Mouse (Mus musculus): ENCODE measurements around the gene Mn1. TPM values are rescaled to one million over a fixed set of nuclear protein-coding genes. Genes with fewer than 3 reads are reported as not detected.

Gene Mn1
- polyA plus RNA-seq, 1 experiment = 14.8 TPM

DNA sequence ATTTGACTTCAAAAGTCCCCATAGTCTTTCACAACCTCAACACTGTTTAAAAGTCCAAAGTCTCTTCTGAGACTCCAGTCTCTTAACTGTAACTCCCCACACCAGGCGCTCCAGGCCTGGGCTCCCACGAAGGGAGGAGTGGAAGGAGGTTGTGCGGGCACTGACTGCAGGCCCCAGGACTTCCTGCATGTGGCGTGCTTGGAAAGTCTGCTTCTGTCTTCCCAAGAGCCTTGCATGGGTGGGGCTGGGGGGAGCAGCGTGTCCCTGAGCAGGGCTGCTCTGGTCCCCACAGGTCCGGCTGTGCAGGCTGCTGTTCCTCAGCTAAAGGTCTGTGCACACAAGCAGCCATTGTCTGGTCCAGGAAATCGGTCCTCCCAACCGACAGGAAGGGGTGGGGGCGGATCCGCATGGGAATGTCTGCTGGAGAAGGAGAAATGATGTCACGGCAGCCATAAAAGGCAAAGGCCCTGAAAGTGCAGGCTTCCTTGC lies 48.7 kb downstream of the Mn1 start:
- Histone ChIP-seq H3K4me3 (ENCODE audit: insufficient read depth, low read length) (no peak overlapping the region), H3K27ac (ENCODE audit: insufficient read depth, low read length) (0 out of 2 replicates have a peak overlapping the region, but pooled peaks have one; percentile 37), H3K4me1 (ENCODE audit: control insufficient read depth, insufficient read depth, low read length) (peaks cover 2% of the 10 kb centered on the region)
- TF ChIP-seq POLR2A (IDR thresholded peaks at IDR 0.05; ENCODE audit: extremely low read depth, insufficient read depth, low read length) (no peak), CTCF (IDR thresholded peaks at IDR 0.05; ENCODE audit: extremely low read depth, insufficient read depth, low read length) (no peak)

GRCm38 (mm10) chr5:111466429-111466828 lies 49.3 kb downstream of the Mn1 start:
- peaks cover 3% of the 10 kb centered on the region for H3K4me1 ChIP-seq (ENCODE audit: control insufficient read depth, insufficient read depth, low read length)
- TF ChIP-seq CTCF (IDR thresholded peaks at IDR 0.05; ENCODE audit: extremely low read depth, insufficient read depth, low read length) (no peak), POLR2A (IDR thresholded peaks at IDR 0.05; ENCODE audit: extremely low read depth, insufficient read depth, low read length) (no peak)
- H3K27ac ChIP-seq (ENCODE audit: insufficient read depth, low read length) = no peak overlapping the region
- no peak overlapping the region for H3K4me3 ChIP-seq (ENCODE audit: insufficient read depth, low read length)

- Histone ChIP-seq H3K27ac (ENCODE audit: insufficient read depth, low read length) (no peak overlapping the region), H3K4me1 (ENCODE audit: control insufficient read depth, insufficient read depth, low read length) (peaks cover 7% of the 10 kb centered on the region), H3K4me3 (ENCODE audit: insufficient read depth, low read length) (no peak overlapping the region)
- TF ChIP-seq CTCF (IDR thresholded peaks at IDR 0.05; ENCODE audit: extremely low read depth, insufficient read depth, low read length) = no peak
- TF ChIP-seq POLR2A (IDR thresholded peaks at IDR 0.05; ENCODE audit: extremely low read depth, insufficient read depth, low read length) = no peak
Observed at GRCm38 (mm10) chr5:111467699-111468098, 50.5 kb downstream of the Mn1 start.

DNA sequence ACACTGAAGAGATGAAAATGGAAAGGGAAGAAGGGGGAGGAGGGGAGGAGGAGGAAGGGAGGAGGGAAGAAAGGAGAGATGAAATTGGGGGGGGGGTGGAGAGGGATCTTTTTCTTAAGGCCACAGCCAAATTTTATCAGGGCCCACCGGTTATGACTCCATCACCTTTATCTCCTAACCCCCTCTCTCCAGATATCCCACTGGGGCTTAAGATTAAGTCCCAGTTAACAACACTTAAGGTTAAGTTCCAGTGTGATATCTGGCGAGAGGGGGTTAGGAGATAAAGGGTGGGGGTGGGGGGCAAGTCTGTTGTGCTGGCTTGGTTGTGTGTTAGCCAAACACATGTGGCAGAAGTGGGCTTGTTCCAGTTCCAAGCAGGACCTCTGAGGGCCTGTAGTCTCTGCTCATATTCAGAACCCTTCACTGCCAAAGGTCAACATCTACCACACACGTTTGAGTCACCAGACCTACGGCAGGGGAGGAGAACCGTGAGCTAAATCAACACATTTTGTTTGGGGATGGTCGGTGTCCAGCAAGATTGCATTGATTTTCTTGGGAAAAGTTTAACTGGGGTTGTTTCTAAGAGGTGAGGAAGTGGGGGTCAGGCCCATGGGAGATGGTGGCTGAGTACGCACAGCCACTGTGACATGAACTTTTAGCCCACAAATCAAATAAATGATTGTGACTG lies 52.2 kb downstream of the Mn1 start:
- TF ChIP-seq POLR2A (IDR thresholded peaks at IDR 0.05; ENCODE audit: extremely low read depth, insufficient read depth, low read length) = no peak
- no peak for TF ChIP-seq CTCF (IDR thresholded peaks at IDR 0.05; ENCODE audit: extremely low read depth, insufficient read depth, low read length)
- no peak overlapping the region for H3K4me3 ChIP-seq (ENCODE audit: insufficient read depth, low read length)
- no peak overlapping the region for H3K27ac ChIP-seq (ENCODE audit: insufficient read depth, low read length)
- H3K4me1 ChIP-seq (ENCODE audit: control insufficient read depth, insufficient read depth, low read length) = peaks cover 13% of the 10 kb centered on the region

DNA sequence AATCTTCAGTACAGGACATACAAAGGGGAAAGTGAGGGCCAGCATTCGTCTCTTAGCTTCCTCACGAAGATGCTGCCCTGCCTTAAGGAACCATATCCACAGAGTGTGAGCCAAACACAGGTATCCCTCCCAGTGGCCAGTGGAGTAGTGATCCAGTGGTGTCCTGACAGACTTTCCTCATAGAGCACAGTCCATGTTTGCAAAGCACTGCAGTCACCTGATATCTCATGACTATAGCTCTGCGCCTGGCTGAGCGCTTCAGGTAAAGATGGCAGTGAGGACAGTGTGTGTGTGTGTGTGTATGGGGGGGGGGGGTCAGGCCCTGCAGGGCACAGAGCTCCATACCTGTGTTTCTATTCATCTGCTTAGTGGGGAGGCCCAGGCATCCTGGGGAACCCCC lies 53.7 kb downstream of the Mn1 start:
- TF ChIP-seq CTCF (IDR thresholded peaks at IDR 0.05; ENCODE audit: extremely low read depth, insufficient read depth, low read length) = no peak
- TF ChIP-seq POLR2A (IDR thresholded peaks at IDR 0.05; ENCODE audit: extremely low read depth, insufficient read depth, low read length) = no peak
- H3K4me1 ChIP-seq (ENCODE audit: control insufficient read depth, insufficient read depth, low read length) = peaks cover 12% of the 10 kb centered on the region
- no peak overlapping the region for H3K4me3 ChIP-seq (ENCODE audit: insufficient read depth, low read length)
- no peak overlapping the region for H3K27ac ChIP-seq (ENCODE audit: insufficient read depth, low read length)

DNA sequence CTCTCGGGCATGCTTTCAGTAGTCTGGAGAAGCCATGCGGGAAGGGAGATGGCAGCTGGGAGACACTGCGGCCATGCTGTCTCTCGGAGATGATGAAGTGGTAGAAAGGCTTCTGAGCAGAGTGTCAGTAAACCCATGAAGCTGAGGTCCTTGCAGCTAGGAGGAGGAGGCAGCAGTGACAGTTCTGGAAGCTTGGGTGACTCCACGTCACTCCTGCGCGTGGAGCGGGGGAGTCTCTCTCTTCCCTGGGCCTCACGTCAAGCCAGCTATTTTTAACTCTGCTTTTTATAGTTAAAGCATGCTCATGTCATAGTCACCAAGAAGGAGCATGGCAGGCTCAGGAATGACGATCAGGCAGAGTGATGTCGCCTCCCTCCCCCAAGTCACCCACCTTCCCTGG lies 56.3 kb downstream of the Mn1 start:
- peak overlapping the region; percentile 33 for H3K27ac ChIP-seq (ENCODE audit: insufficient read depth, low read length)
- H3K4me1 ChIP-seq (ENCODE audit: control insufficient read depth, insufficient read depth, low read length) = peaks cover 11% of the 10 kb centered on the region
- TF ChIP-seq CTCF (IDR thresholded peaks at IDR 0.05; ENCODE audit: extremely low read depth, insufficient read depth, low read length) (no peak), POLR2A (IDR thresholded peaks at IDR 0.05; ENCODE audit: extremely low read depth, insufficient read depth, low read length) (peak; percentile 90)
- H3K4me3 ChIP-seq (ENCODE audit: insufficient read depth, low read length) = peak overlapping the region; percentile 13; the same call in 1 of the 2 replicates

DNA sequence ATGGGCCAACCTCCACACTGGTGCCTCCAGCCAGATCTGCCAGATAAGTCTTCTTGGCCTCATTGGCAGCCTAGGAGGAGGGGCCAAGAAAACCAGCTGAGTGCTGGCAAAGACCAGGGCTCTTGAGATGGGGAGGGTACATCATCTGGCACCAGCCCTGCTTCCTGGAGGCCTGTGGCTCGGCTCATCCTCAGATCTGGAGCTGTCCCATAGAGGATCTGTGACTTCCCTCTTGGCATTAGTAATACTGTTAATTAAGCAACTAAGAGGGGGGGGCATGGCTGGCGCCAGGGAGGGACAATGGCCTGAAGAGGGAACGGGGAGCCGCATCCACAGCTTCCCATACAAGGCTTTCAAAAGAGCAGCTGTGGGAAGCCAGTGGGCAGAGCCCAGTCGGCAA lies 58.6 kb downstream of the Mn1 start:
- H3K4me3 ChIP-seq (ENCODE audit: insufficient read depth, low read length) = no peak overlapping the region
- no peak for TF ChIP-seq POLR2A (IDR thresholded peaks at IDR 0.05; ENCODE audit: extremely low read depth, insufficient read depth, low read length)
- no peak for TF ChIP-seq CTCF (IDR thresholded peaks at IDR 0.05; ENCODE audit: extremely low read depth, insufficient read depth, low read length)
- peaks cover 11% of the 10 kb centered on the region for H3K4me1 ChIP-seq (ENCODE audit: control insufficient read depth, insufficient read depth, low read length)
- no peak overlapping the region for H3K27ac ChIP-seq (ENCODE audit: insufficient read depth, low read length)

DNA sequence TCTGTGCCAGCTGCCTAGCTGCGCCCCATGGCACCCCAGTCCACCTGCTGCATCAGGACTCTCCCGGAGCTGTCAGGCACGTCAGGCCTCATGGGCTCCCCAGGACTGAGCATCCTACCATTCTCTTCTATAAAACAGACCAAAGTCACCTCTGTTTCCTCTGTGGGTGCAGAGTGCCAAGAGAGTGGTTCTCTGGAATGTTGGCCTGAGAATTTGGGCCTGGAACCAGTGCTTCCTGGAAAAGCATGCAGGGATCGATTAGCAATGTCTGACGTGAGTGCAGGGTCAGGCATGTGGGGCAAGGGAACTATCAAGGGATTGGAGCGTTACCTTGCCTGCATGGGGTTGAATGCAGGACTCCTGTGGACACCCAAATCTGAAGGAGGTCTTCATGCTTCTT lies 59.0 kb downstream of the Mn1 start:
- Histone ChIP-seq H3K4me3 (ENCODE audit: insufficient read depth, low read length) (no peak overlapping the region), H3K27ac (ENCODE audit: insufficient read depth, low read length) (no peak overlapping the region), H3K4me1 (ENCODE audit: control insufficient read depth, insufficient read depth, low read length) (peaks cover 10% of the 10 kb centered on the region)
- TF ChIP-seq POLR2A (IDR thresholded peaks at IDR 0.05; ENCODE audit: extremely low read depth, insufficient read depth, low read length) (no peak), CTCF (IDR thresholded peaks at IDR 0.05; ENCODE audit: extremely low read depth, insufficient read depth, low read length) (no peak)

DNA sequence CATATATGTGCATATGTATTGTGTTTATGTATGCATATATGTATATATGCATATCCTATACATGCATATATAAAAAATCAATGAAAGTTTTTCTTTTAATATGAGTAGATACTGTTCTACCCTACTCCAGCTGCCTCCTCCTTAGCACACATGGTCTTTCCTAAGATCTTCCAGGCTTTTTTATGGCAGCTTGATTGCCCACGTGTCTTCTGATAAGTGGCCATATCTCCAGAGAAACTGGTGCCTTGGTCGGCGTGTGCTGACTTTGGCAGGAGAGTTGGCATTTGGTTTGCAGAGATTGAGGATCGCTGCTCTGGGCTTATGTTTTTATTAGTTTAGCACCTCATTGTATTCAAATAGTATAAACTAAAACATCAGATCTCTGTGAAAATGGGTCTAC lies 68.7 kb downstream of the Mn1 start:
- Histone ChIP-seq H3K4me1 (ENCODE audit: control insufficient read depth, insufficient read depth, low read length) (no peaks in the 10 kb centered on the region), H3K27ac (ENCODE audit: insufficient read depth, low read length) (no peak overlapping the region), H3K4me3 (ENCODE audit: insufficient read depth, low read length) (no peak overlapping the region)
- no peak for TF ChIP-seq POLR2A (IDR thresholded peaks at IDR 0.05; ENCODE audit: extremely low read depth, insufficient read depth, low read length)
- no peak for TF ChIP-seq CTCF (IDR thresholded peaks at IDR 0.05; ENCODE audit: extremely low read depth, insufficient read depth, low read length)

DNA sequence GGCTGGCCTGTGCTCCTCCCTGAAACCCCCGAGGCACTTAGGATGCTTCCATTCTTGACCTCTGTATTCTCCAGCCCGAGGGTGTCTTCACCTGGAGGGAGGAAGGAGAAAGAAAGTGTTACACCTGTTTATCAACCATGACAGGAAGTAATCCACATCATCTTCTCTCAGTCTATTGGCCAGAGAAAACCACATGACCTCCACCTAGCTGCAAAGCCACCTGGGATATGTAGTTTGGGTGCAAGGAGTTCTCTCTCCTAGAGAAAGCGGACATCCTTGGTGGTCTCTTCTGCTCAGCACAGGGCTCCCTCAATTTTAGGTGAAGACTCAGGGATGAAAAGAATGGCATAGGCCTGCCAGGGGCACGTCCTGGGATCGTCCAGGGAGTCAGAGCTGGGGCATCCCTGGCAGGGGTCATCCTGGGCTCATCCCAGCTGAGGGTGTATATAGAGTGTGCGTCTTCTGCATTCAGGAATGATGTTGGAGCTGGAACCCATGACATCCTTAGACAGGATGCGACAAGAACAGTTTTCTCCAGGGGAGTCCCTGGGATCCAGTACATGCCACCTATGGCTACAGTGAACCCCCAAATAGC lies 72.0 kb downstream of the Mn1 start:
- H3K27ac ChIP-seq (ENCODE audit: insufficient read depth, low read length) = no peak overlapping the region
- no peaks in the 10 kb centered on the region for H3K4me1 ChIP-seq (ENCODE audit: control insufficient read depth, insufficient read depth, low read length)
- TF ChIP-seq CTCF (IDR thresholded peaks at IDR 0.05; ENCODE audit: extremely low read depth, insufficient read depth, low read length) (no peak), POLR2A (IDR thresholded peaks at IDR 0.05; ENCODE audit: extremely low read depth, insufficient read depth, low read length) (no peak)
- H3K4me3 ChIP-seq (ENCODE audit: insufficient read depth, low read length) = peak overlapping the region; percentile 10; the same call in 1 of the 2 replicates

Data from cortical plate, adult 2 months (tissue).